ENCODE assay signal across 9 mouse cellular contexts in genomic region chr11:64718316-64719085, GRCm38 (mm10).
DNase-seq lines count a peak whose midpoint lies in the region; ATAC-seq and TF ChIP-seq lines count a peak whose summit lies in the region.
"Had no signal": no experiment of that assay in that cellular context is flagged by ENCODE, and none has a peak within 500 bp of the region (broad histone marks: within the 10 kb centered on the region; RNA-seq: fewer than 3 reads in every experiment).

No protein-coding gene starts in this region.

- TF ChIP-seq CTCF in ES-Bruce4 (IDR thresholded peaks at IDR 0.05; ENCODE audit: low read depth, low read length): peak; percentile 66
- peak; percentile 94 for TF ChIP-seq CTCF in lung, embryonic 14.5 days (IDR thresholded peaks at IDR 0.05; ENCODE audit: low read depth)

- no peak overlapping the region for H3K27ac ChIP-seq in ES-Bruce4 (ENCODE audit: insufficient read depth, low read length)
- no peak overlapping the region for H3K27ac ChIP-seq in lung, embryonic 14.5 days (ENCODE audit: low read depth)
- H3K27ac ChIP-seq: limb, embryonic 13.5 days had no signal

- peak; percentile 100 for ATAC-seq in granulocyte monocyte progenitor cell, adult 5-6 weeks (replicated peaks; ENCODE audit: poor library complexity, severe bottlenecking)
- ATAC-seq in lung, embryonic 14.5 days (ENCODE audit: insufficient read depth): peak; percentile 35; the same call in 1 of the 2 replicates

- H3K36me3 ChIP-seq in ES-Bruce4 (ENCODE audit: control insufficient read depth, insufficient read depth, low read length, poor library complexity, severe bottlenecking): no peaks in the 10 kb centered on the region
- H3K36me3 ChIP-seq in lung, embryonic 14.5 days (ENCODE audit: insufficient read depth): no peaks in the 10 kb centered on the region
- H3K36me3 ChIP-seq: limb, embryonic 13.5 days had no signal

- H3K4me1 ChIP-seq in ES-Bruce4 (ENCODE audit: control insufficient read depth, insufficient read depth, low read length): no peaks in the 10 kb centered on the region
- no peaks in the 10 kb centered on the region for H3K4me1 ChIP-seq in lung, embryonic 14.5 days (ENCODE audit: insufficient read depth)

- peak; percentile 74 for DNase-seq in adrenal gland, adult 8-10 months
- peak; percentile 88 for DNase-seq in embryo, embryonic 10.5 days (ENCODE audit: low spot score)
- DNase-seq in kidney, postnatal 4 days: peak; percentile 90 to 91
- DNase-seq in lung, embryonic 14.5 days: peak; percentile 93
- DNase-seq in retina, postnatal 1 day: peak; percentile 82
- DNase-seq in urinary bladder, adult 2 months (ENCODE audit: low spot score): peak; percentile 45

- no peak for TF ChIP-seq EP300 in ES-Bruce4 (IDR thresholded peaks at IDR 0.05; ENCODE audit: insufficient read depth, low read depth, low read length)

- no peak overlapping the region for H3K4me2 ChIP-seq in lung, embryonic 14.5 days
- H3K4me2 ChIP-seq: limb, embryonic 13.5 days had no signal

- WGBS in lung, embryonic 14.5 days: 6% methylated on average over 5 of the region's 5 CpGs

- H3K9ac ChIP-seq in ES-Bruce4 (ENCODE audit: low read depth, poor library complexity, severe bottlenecking): no peak overlapping the region
- H3K9ac ChIP-seq in lung, embryonic 14.5 days: no peak overlapping the region
- H3K9ac ChIP-seq: limb, embryonic 13.5 days had no signal

- no peak overlapping the region for H3K4me3 ChIP-seq in ES-Bruce4 (ENCODE audit: low read depth, low read length)
- H3K4me3 ChIP-seq in lung, embryonic 14.5 days (ENCODE audit: low read depth, low read length): no peak overlapping the region
- H3K4me3 ChIP-seq: limb, embryonic 13.5 days had no signal

- H3K9me3 ChIP-seq in ES-Bruce4 (replicated peaks; ENCODE audit: control insufficient read depth, insufficient read depth, low read length, poor library complexity, severe bottlenecking): no peaks in the 10 kb centered on the region
- H3K9me3 ChIP-seq in lung, embryonic 14.5 days (ENCODE audit: low read depth, low read length): no peaks in the 10 kb centered on the region

- no peak for TF ChIP-seq POLR2A in ES-Bruce4 (IDR thresholded peaks at IDR 0.05; ENCODE audit: insufficient read depth, low read length)

- 0 out of 2 replicates have a peak, but pooled peaks cover 1% of the 10 kb centered on the region for H3K27me3 ChIP-seq in ES-Bruce4 (ENCODE audit: control insufficient read depth, insufficient read depth, low read length, poor library complexity, severe bottlenecking)
- H3K27me3 ChIP-seq in lung, embryonic 14.5 days (ENCODE audit: insufficient read depth, low read length): no peaks in the 10 kb centered on the region
